Mouse (Mus musculus) gastrocnemius, adult 18-20 months (tissue): ENCODE results near the gene Gm20388. TPM values are rescaled to one million over a fixed set of nuclear protein-coding genes. Genes with fewer than 3 reads are reported as not detected.

ENCODE experiments used
- DNase-seq: peaks from one replicate; pipeline ENCODE4 v3.0.0; 2021; ENCODE audit warnings: low spot score
- total RNA-seq, 2 experiments: library from RNA; stranded (reverse); gene quantifications; 2 replicates each; pipeline ENCODE4 v1.2.3; 2021

Gene Gm20388
- total RNA-seq, 2 experiments from 2014 or later = 10.5 to 12.3 TPM

- no peak for DNase-seq
These were observed 1653.1 kb downstream of the Gm20388 start for GRCm38 (mm10) chr8:121563701-121564100.

- no peak for DNase-seq
These were observed 1657.7 kb downstream of the Gm20388 start for GRCm38 (mm10) chr8:121568321-121568720.

- peak; percentile 70 for DNase-seq
These were observed 1659.7 kb downstream of the Gm20388 start for GRCm38 (mm10) chr8:121570335-121570734.

DNA sequence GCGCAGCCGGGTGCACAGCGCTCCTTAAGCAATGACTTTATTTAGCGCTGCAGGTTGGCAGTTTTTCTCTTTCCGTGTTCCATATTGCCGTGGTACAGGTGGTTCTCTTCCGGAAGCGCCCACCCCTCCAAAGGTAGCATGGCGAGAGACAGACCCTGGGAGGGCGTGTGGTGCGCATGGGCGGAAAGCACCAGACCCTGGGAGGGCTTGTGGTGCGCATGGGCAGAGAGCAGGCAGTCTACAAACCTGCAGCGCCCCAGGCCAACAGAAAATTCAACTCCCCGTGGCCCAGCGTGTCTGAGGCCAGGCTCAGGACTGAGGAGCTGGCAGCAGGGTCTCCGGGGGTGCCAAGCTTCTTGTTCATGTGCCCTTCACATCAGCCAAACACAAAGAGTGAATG, 1660.2 kb downstream of the Gm20388 start:
- no peak for DNase-seq

- DNase-seq = peak; percentile 64
These were observed 1661.5 kb downstream of the Gm20388 start for GRCm38 (mm10) chr8:121572121-121572520.

DNA sequence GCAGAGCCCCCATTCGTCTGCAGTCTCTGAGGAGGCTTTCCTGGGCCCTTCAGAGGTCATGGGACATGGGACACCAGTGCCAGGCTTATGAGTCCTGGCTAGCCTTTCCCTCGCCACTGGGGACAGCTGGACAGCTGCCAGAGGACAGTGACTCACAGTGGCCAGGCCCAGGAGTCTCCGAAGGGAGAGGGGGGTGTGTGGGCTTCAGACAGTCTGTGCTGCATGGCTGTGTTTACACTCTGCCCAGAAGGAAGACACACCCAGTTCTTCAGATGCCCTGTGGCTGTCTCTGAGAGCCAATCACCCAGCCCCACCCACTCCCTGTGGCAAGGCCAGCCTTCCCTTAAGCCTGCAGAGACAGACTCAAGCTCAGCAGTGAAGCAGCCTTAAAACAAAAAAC, 1662.6 kb downstream of the Gm20388 start:
- peak; percentile 90 for DNase-seq

- DNase-seq = no peak
These were observed 1665.0 kb downstream of the Gm20388 start for GRCm38 (mm10) chr8:121575661-121576060.

GRCm38 (mm10) chr8:121577751-121578675, 1667.4 kb downstream of the Gm20388 start:
- no peak for DNase-seq

- DNase-seq = peak; percentile 94
These were observed 1668.2 kb downstream of the Gm20388 start, which contains the start of gene Fbxo31 for GRCm38 (mm10) chr8:121578676-121579451. Gene Fbxo31, minus strand, starts transcription at chr8:121578806.

- DNase-seq = peak; percentile 67
These were observed 1669.8 kb downstream of the Gm20388 start for GRCm38 (mm10) chr8:121580465-121580864.

DNA sequence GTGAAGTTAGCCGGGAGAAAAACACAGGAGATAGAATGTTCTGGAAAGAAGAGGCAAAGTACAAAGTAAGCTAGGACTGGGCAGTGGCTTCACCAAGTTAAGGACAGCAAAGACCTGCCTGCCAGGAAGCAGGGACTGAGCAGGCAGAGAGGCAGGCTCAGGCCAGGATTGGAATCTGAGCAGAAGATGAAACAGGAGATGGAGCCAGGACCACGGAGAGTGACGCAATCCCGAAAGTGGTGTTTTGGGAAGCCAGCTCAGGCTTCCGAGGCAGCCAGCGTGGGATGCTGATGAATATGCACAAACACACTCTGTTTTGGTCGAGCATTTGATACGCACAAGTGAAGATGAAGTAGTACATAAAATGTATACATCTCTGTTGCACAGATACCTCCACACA, 1673.0 kb downstream of the Gm20388 start:
- peak; percentile 83 for DNase-seq

DNA sequence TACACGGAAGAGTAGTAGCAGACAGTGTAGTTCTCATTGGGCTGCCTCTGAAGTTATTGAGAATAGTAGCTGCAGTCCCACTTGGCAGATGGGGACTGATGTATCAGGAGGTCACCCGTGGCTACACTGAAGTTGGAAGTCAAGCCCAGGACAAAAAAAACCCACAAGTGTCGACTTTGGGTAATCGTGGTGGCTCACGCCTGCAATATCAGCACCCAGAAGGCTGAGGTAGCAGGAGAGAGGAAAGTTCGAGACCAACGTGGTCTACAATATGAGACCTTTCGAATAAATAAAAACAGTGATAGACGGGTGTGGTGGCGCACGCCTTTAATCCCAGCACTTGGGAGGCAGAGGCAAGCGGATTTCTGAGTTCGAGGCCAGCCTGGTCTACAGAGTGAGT, 1674.1 kb downstream of the Gm20388 start:
- no peak for DNase-seq

GRCm38 (mm10) chr8:121585159-121585825, 1674.7 kb downstream of the Gm20388 start:
- peak; percentile 100 for DNase-seq

DNA sequence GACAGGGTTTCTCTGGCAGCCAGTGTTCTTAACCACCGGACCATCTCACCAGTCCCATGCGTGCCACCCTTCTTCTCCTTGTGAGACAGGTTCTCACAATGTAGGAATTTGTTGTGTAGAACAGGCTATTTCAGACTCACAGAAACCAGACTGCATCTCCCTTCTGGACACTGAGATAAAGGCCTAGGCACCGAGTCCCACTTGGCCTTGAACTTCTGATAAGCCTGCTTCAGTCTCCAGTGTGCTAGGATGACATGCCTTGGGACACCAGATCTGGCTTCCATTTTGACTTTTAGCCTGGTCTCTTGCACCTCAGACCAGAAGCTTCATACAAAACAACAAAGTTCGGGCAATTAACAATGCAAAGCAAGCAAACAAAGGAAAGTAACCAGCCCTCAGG, 1678.1 kb downstream of the Gm20388 start:
- DNase-seq = no peak

DNA sequence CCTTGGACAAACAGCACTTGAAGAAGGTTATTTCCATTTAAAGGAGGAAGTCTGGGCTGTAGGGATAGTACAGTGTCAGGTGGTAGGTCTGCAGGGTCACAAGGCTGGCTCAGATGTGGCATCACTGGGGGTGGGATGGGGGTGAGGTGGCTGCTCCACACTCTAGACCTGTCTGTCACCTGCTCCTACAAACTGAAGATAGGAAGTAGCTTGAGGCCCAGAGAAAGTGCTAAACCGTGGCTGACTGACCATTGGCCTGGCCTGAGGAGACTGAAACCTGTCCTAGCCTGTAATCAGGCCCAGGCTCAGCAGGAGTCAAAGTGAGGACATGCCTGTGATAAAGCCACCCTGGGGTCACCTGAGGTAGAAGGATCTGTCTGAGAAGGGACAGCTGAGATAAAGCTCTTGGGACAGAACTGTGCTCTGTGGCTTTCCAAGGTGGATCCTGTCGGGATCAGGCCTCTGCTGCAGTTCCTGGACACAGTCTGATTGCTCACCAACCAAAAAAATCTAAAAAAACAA, 1678.6 kb downstream of the Gm20388 start:
- DNase-seq = no peak

GRCm38 (mm10) chr8:121590203-121591177, 1679.8 kb downstream of the Gm20388 start, which contains the start of gene Map1lc3b:
Gene Map1lc3b, plus strand, starts transcription at chr8:121590361.
- DNase-seq = peak; percentile 95

GRCm38 (mm10) chr8:121591178-121592066, 1680.8 kb downstream of the Gm20388 start:
- DNase-seq = peak; percentile 48

- DNase-seq = no peak
These were observed 1682.7 kb downstream of the Gm20388 start for GRCm38 (mm10) chr8:121593293-121593692.

DNA sequence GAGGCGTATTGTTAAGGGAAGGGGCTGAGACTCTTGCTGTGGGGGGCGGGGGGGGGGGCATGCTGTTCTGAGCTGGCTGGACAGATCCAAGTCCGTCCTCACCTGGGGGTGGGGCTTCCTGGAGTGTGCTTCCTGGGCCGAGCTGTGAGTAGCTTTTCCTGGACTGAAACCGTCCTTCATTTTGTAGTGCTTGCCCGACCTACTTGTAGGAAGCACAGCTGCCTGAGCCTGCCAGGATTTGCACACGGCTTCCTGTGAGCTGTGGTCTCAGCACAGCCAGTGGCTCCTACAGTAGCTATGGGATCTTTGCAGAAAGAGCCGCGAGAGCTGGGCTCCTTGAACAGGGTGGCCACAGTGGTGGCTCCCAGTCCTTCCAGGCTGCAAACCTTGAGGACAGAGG, 1683.3 kb downstream of the Gm20388 start:
- no peak for DNase-seq
